Mouse (Mus musculus) CD4-positive, CD25-positive, alpha-beta regulatory T cell (primary cell): ENCODE results near the gene Ganab. TPM values are rescaled to one million over a fixed set of nuclear protein-coding genes. Genes with fewer than 3 reads are reported as not detected.

ENCODE experiments used
- polyA plus RNA-seq: library from polyadenylated mRNA; unstranded; fragments of 100-300 nt; shearing (Covaris generic); gene quantifications from one replicate; pipeline ENCODE4 v1.2.1, GENCODE M21; 2017

Gene Ganab
- polyA plus RNA-seq, result 119 TPM

DNA sequence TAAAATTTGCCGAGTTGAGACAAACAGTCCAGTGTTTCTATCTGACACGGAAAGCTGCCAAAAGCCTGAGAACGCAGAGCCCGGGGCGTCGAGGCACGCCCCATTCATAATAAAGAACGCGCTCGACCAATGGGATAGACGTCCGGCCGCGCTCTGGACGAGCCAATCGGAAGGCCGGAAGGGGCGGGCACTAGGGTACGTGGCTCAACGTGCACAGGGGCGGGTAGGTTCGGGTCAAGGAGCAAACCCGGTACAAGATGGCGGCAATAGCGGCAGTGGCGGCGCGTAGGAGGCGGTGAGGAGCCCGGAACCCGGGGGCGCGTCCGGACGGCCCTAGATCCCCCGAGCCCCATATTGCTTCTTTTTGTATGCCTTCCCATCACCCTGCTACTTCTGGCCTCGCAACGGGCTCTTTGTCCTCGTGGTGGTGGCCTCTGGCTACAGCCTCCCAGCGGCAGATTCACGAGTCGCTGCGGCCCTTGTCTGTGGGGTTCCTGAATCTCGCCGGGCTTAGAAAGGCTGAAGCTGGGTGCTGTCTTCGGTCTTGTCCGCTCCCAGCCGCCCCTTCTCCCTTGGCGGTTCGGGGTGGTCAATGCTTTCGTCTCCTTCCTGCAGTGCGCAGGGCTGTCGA is at the start of gene Ganab:
Gene Ganab, plus strand, starts transcription at position 207 of the 631 bp plus-strand sequence.

GRCm38 (mm10) chr19:8850402-8850901 is 47.4 kb upstream of the Ganab start, which contains the start of gene Lrrn4cl:
Gene Lrrn4cl (plus strand): TSS chr19:8850768.

DNA sequence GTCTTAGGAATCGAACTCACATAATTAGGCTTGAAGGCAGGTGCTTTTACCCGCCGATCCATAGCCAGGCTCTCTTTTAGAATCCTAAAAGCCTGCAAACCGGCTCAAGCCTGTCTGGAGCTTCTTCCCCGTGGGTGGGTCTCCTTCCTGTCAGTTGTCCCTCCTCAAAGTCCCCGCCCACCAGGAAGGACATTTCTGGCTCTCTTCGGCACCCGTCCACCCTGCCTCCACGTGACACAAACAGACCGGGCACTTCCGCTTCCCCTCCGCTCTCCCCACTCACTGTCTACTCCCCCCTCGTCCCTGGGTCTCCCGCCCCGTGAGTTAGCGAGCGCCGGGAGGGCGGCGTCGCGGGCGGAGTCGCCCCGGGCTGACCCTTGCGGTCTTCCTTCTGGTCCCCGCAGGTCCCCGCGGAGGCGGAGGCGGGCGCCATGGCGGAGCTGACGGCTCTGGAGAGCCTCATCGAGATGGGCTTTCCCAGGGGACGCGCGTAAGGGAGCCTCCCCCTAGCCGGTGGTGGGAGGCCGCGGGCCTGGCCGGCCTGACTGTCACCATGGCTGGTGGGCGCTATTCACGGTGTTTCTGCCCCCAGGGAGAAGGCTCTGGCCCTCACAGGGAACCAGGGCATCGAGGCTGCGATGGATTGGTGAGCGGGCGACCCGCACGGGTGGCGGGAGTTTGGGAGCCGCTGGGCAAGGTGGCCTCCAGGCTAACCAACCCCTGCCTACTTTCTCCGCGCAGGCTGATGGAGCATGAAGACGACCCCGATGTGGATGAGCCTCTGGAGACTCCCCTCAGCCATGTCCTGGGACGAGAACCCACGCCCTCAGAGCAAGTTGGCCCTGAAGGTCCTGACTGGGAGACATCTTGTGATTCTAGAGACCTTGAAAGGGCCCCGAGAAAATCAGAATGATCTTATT is 26.3 kb upstream of the Ganab start, which contains the start of gene Ubxn1:
Gene Ubxn1, plus strand, starts transcription at position 230 of the 920 bp plus-strand sequence.

GRCm38 (mm10) chr19:8880311-8881033 is 17.4 kb upstream of the Ganab start, which contains the start of gene Uqcc3:
Gene Uqcc3 (minus strand): TSS chr19:8880923.

DNA sequence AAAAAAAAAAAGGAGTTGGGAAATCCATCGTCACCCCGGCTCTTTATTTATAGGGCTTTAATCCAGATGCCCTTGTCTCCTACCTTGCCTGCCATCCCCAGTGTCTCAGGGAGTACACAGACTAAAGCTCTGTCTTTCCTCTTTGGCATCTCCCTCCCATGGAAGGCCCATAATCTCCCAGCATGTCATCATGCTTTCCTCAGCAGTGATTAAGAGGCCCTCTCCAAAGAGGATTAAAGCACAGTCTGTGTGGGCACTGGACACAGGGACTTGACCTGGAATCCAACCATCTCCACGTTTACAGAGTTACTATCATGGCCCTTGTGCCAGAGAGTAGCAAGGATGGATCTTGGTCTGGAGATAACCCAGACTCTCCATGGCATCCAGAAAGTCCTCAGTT is 14.3 kb upstream of the Ganab start, which contains the start of the genes Lbhd1 and Gm49403:
Gene Lbhd1, plus strand, starts transcription at position 117 of the 400 bp plus-strand sequence.
Gene Gm49403, plus strand, starts transcription at position 315 of the 400 bp plus-strand sequence.

GRCm38 (mm10) chr19:8888511-8889385 is 9.1 kb upstream of the Ganab start, which contains the start of the genes 1810009A15Rik and Gm49416:
Gene 1810009A15Rik (plus strand): TSS chr19:8888853.
Gene Gm49416 (plus strand): TSS chr19:8888926.

DNA sequence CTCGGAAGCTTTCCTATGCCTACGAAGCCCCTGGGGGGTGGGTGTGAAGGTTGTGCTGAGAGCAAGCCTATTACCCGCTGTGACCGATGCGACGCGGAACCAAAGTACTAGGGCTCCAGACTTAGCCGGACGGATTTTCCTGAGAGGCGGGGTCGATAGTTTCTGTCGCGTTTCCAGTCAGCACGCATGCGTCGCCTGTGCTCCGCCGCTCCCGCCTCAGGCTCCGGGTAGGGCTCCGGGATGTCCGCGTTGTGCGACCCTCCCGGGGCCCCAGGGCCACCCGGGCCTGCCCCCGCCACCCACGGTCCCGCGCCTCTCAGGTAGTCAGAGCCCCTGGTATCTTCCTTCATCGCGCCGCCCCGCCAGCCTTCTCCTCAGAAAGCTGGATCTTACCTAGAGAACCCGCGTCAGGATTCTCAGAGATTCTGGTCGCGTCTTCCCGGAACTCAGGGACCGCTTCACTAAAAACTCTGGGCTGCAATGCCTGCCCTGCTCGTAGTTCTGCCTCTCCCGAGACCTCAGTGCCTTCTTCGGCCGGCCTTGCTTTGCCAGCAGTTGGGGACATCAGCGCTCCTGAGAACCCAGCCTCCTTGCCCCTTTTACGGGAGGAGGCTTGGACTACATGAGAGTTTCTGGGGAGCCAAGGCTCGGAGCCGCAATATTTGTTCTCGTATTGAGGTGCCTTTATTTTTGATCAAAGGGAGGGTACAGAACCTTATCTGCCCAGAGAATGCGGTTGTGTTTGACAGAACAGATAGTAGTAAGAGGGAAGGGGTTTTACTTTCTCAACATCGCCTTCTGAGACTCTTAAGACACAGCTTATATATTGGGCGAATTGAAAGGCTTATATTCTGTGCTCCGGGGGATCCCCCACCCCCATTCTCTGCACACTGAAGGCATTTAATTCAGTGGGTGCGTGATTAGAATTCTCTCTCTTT is 4.8 kb upstream of the Ganab start, which contains the start of gene Ints5:
Gene Ints5, plus strand, starts transcription at position 177 of the 938 bp plus-strand sequence.

GRCm38 (mm10) chr19:8920073-8920736 is 22.3 kb downstream of the Ganab start, which contains the start of gene B3gat3:
Gene B3gat3 (plus strand): TSS chr19:8920374.

DNA sequence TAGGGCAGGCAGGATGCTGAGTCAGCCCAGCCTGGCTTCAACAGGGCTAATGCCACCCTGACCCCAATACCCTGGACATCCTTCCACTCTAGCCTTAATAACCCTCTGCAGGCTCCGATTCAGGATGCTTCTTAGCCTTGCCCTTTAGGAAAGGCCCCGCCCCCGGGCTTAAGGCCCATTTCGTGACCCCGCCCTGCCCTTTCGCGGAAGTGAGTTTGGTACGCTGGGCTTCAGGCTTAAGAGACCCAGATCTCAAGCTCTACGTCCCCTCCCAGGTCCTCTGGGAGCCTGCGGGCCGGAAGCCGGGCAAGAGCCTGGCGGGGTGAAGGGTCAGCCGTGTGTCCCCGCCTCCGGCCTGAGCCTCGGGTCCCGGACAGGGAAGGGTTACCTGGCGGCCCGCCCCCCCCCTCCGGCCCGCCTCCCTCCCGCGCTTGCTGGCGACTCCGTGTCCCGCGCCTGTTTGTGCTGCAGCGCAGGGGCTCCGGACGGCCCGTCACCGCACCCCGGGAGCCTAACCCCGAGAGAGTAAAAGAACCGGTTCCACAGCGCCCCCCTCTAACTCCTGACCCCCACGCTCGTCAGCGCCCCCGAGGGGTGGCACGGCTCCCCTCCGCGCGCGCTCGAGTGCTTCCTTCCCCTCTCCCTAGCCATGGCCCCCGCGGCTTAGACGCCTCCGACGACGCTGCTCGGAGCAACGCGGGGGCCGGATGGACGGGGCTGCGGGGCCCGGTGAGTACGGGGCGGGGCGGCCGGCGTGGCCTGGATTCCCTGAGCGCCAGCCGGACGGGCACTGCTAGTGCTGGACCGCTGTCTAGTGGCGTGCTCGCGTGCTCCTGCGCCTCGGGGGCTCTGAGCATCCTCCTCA is 31.6 kb downstream of the Ganab start, which contains the start of the genes Rom1 and Eml3:
Gene Rom1, minus strand, starts transcription at position 133 of the 865 bp plus-strand sequence.
Gene Eml3, plus strand, starts transcription at position 329 of the 865 bp plus-strand sequence.

GRCm38 (mm10) chr19:8941515-8942217 is 43.8 kb downstream of the Ganab start, which contains the start of gene Mta2:
Gene Mta2 (plus strand): TSS chr19:8941875.

GRCm38 (mm10) chr19:8953135-8954039 is 55.5 kb downstream of the Ganab start, which contains the start of gene Tut1:
Gene Tut1 (plus strand): TSS chr19:8953847.

Other genes with a start within 250 kb of the Ganab start
- not detected for gene Chrm1, start 234.3 kb upstream of the Ganab start, polyA plus RNA-seq
- 136 TPM for gene Slc3a2, start 174.7 kb upstream of the Ganab start, polyA plus RNA-seq
- 83.3 TPM for gene Wdr74, start 162.2 kb upstream of the Ganab start, polyA plus RNA-seq
- gene 1700092M07Rik, start 157.4 kb upstream of the Ganab start, polyA plus RNA-seq, result 1.5 TPM
- 164 TPM for gene Stx5a, start 156.7 kb upstream of the Ganab start, polyA plus RNA-seq
- gene Nxf1, start 141.0 kb upstream of the Ganab start, polyA plus RNA-seq, result 263 TPM
- gene Tmem223, start 127.1 kb upstream of the Ganab start, polyA plus RNA-seq, result 104 TPM
- 161 TPM for gene Tmem179b, start 123.6 kb upstream of the Ganab start, polyA plus RNA-seq
- gene Taf6l, start 111.7 kb upstream of the Ganab start, polyA plus RNA-seq, result 18.0 TPM
- 150 TPM for gene Polr2g, start 99.5 kb upstream of the Ganab start, polyA plus RNA-seq
- gene Zbtb3, start 95.5 kb upstream of the Ganab start, polyA plus RNA-seq, result 1.6 TPM
- 39.7 TPM for gene Ttc9c, start 78.7 kb upstream of the Ganab start, polyA plus RNA-seq
- gene Hnrnpul2, start 78.1 kb upstream of the Ganab start, polyA plus RNA-seq, result 13.3 TPM
- 1.7 TPM for gene AC129217.1, start 68.3 kb upstream of the Ganab start, polyA plus RNA-seq
- gene Bscl2, start 60.6 kb upstream of the Ganab start, polyA plus RNA-seq, result 86.8 TPM
- 0.13 TPM for gene Gng3, start 58.9 kb upstream of the Ganab start, polyA plus RNA-seq
- 0.12 TPM for gene Lrrn4cl, start 47.3 kb upstream of the Ganab start, polyA plus RNA-seq
- 169 TPM for gene Ubxn1, start 26.6 kb upstream of the Ganab start, polyA plus RNA-seq
- 77.7 TPM for gene Uqcc3, start 17.1 kb upstream of the Ganab start, polyA plus RNA-seq
- gene Lbhd1, start 14.3 kb upstream of the Ganab start, polyA plus RNA-seq, result 85.0 TPM
- not detected for gene Gm49403, start 14.1 kb upstream of the Ganab start, polyA plus RNA-seq
- 54.2 TPM for gene 1810009A15Rik, start 9.2 kb upstream of the Ganab start, polyA plus RNA-seq
- gene Gm49416, start 9.1 kb upstream of the Ganab start, polyA plus RNA-seq, result not detected
- 36.7 TPM for gene Ints5, start 5.1 kb upstream of the Ganab start, polyA plus RNA-seq
- gene B3gat3, start 22.3 kb downstream of the Ganab start, polyA plus RNA-seq, result 57.2 TPM
- 7.8 TPM for gene Rom1, start 31.3 kb downstream of the Ganab start, polyA plus RNA-seq
- 86.7 TPM for gene Eml3, start 31.5 kb downstream of the Ganab start, polyA plus RNA-seq
- gene Mta2, start 43.8 kb downstream of the Ganab start, polyA plus RNA-seq, result 250 TPM
- 38.1 TPM for gene Tut1, start 55.8 kb downstream of the Ganab start, polyA plus RNA-seq
- gene Eef1g, start 69.0 kb downstream of the Ganab start, polyA plus RNA-seq, result 294 TPM
- gene Ahnak, start 91.2 kb downstream of the Ganab start, polyA plus RNA-seq, result 46.1 TPM
- not detected for gene Scgb1a1, start 189.9 kb downstream of the Ganab start, polyA plus RNA-seq
- 17.8 TPM for gene Asrgl1, start 237.6 kb downstream of the Ganab start, polyA plus RNA-seq